Mouse (Mus musculus) liver, postnatal 0 days (tissue): ENCODE results near the gene Sptbn4. TPM values are rescaled to one million over a fixed set of nuclear protein-coding genes. Genes with fewer than 3 reads are reported as not detected.

Experiments
- ATAC-seq: fragments of 200-750 bp; cut with Nextera tagmentation; 2 replicates; pipeline ENCODE4 v1.8.0; 2017; ENCODE audit warnings: mild to moderate bottlenecking, moderate library complexity
- DNase-seq: peaks from one replicate; pipeline ENCODE4 v3.0.0-alpha.2; 2016
- H3K27ac ChIP-seq: fragments of 300-500 bp; sonication (generic); 2 replicates; pipeline ENCODE4 v1.5.1; 2014; ENCODE audit warnings: antibody characterized with exemption, moderate library complexity, mild to moderate bottlenecking, low read depth
- H3K27me3 ChIP-seq: fragments of 300-500 bp; sonication (generic); 2 replicates; pipeline ENCODE4 v1.6.1; 2014; ENCODE audit warnings: low read length, control low read depth, mixed read lengths; ENCODE audit not compliant: insufficient read depth
- H3K36me3 ChIP-seq: fragments of 300-500 bp; sonication (generic); replicated peaks from 2 replicates; pipeline ENCODE4 v1.6.1; 2014; ENCODE audit warnings: mild to moderate bottlenecking, control low read depth, low read length, moderate library complexity, mixed read lengths; ENCODE audit not compliant: insufficient read depth
- H3K4me1 ChIP-seq: fragments of 300-500 bp; sonication (generic); 2 replicates; pipeline ENCODE4 v1.6.1; 2014; ENCODE audit warnings: antibody characterized with exemption, mild to moderate bottlenecking, control low read depth; ENCODE audit not compliant: insufficient read depth
- H3K4me2 ChIP-seq: fragments of 300-500 bp; sonication (generic); 2 replicates; pipeline ENCODE4 v1.6.1; 2014; ENCODE audit warnings: low read depth, mild to moderate bottlenecking, low read length, moderate library complexity, mixed read lengths
- H3K4me3 ChIP-seq: fragments of 300-500 bp; sonication (generic); 2 replicates; pipeline ENCODE4 v1.5.1; 2014; ENCODE audit warnings: low read depth, low read length
- H3K9ac ChIP-seq: fragments of 300-500 bp; sonication (generic); replicated peaks from 2 replicates; pipeline ENCODE4 v1.6.1; 2014; ENCODE audit warnings: mild to moderate bottlenecking, moderate library complexity
- H3K9me3 ChIP-seq: fragments of 300-500 bp; sonication (generic); 2 replicates; pipeline ENCODE4 v1.6.1; 2016; ENCODE audit warnings: mild to moderate bottlenecking, control low read depth, low read length, mixed read lengths
- CTCF ChIP-seq: sonication (generic); IDR thresholded peaks from 2 replicates; pipeline ENCODE4 v1.5.1; 2016; ENCODE audit warnings: antibody characterized with exemption, low read depth
- EP300 ChIP-seq: IDR thresholded peaks from 2 replicates; pipeline ENCODE4 v1.6.1; 2016; ENCODE audit warnings: antibody characterized with exemption, low read depth, mild to moderate bottlenecking
- WGBS: fragments of 180-500 bp; shearing (Covaris S2); extraction: QIAGEN DNeasy Blood & Tissue Kit; methylation state at CpG from one replicate; pipeline ENCODE4 v1.1.7; 2014; ENCODE audit not compliant: insufficient replicate concordance; 5-methylcytosine and 5-hydroxymethylcytosine counted together
- polyA plus RNA-seq: library from polyadenylated mRNA; unstranded; fragments of >200 nt; fragmentation: Nextera tagmentation; extraction: Ambion mirVana; gene quantifications from 2 replicates; pipeline ENCODE4 v1.2.1, GENCODE M21; 2015

The Sptbn4 gene
- polyA plus RNA-seq, 1 experiment from 2014 or later = 0.02 TPM

DNA sequence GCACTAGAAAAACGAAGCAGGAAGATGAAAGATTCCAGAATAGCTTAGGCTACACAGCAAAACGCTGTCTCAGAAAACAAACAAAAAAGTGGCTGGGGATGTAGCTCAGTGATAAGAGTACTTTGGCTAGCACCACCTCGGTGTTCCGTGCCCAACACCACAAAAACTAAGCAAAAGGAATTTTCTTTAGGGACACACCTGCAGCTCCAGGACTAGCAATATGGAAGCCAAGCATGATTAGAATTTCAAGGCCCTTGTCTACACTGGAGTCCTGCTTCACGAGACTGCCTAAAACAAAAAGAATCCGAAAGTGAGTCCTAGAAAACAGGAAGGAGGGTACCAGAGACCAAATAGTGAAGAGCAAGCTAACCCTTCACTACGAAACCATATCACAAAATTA, 25.1 kb upstream of the Sptbn4 start:
- no peaks in the 10 kb centered on the region for H3K9me3 ChIP-seq
- H3K36me3 ChIP-seq = peaks cover 19% of the 10 kb centered on the region
- peak overlapping the region; percentile 72 for H3K9ac ChIP-seq
- H3K4me1 ChIP-seq = peaks cover 25% of the 10 kb centered on the region
- ATAC-seq = no peak
- peak; percentile 28 for DNase-seq
- WGBS = 7% methylated on average over 7 of the region's 7 CpGs
- H3K27ac ChIP-seq = peak overlapping the region; percentile 99
- peak overlapping the region; percentile 74 for H3K4me2 ChIP-seq
- H3K4me3 ChIP-seq = peak overlapping the region; percentile 92
- TF ChIP-seq EP300 (no peak), CTCF (no peak)
- H3K27me3 ChIP-seq = no peaks in the 10 kb centered on the region

DNA sequence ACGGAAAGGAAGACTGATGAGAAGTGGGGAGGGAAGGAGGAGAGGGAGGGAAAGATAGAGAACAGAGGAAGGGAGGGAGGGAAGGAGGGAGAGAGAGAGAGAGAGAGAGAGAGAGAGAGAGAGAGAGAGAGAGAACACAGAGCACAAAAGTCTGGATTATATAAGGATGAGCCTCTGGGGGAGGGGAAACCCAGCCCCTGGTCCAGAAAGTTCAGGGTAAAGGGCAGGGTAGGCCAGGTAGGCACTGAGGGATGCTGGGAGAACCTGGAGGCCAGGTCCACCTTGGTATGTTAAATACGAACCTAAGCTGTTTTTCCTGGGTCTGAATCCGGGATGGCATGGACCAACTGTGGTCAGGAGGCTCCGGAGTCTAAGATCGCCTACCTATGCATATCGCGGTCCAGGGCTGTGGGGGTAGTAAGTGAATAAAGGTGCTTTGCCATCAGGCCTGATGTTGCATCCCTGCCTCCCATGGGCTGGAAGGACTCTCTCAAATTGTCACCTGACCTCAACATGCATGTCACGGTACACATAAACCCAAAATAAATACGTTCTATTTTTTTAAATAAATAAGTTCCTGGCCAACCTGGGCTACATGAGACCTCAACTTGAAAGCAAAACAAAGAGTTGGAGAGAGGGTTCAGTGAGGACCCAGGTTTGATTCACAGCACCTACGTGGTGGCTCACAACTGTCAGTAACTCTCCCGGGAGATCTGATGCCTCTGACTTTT, 24.1 kb upstream of the Sptbn4 start:
- Histone ChIP-seq H3K4me1 (peaks cover 21% of the 10 kb centered on the region), H3K4me2 (no peak overlapping the region), H3K4me3 (no peak overlapping the region), H3K27me3 (no peaks in the 10 kb centered on the region), H3K36me3 (peaks cover 13% of the 10 kb centered on the region), H3K27ac (0 out of 2 replicates have a peak overlapping the region, but pooled peaks have one; percentile 99), H3K9me3 (no peaks in the 10 kb centered on the region), H3K9ac (no peak overlapping the region)
- 89% methylated on average over 11 of the region's 11 CpGs for WGBS
- no peak for DNase-seq
- TF ChIP-seq EP300 (no peak), CTCF (no peak)
- no peak for ATAC-seq

DNA sequence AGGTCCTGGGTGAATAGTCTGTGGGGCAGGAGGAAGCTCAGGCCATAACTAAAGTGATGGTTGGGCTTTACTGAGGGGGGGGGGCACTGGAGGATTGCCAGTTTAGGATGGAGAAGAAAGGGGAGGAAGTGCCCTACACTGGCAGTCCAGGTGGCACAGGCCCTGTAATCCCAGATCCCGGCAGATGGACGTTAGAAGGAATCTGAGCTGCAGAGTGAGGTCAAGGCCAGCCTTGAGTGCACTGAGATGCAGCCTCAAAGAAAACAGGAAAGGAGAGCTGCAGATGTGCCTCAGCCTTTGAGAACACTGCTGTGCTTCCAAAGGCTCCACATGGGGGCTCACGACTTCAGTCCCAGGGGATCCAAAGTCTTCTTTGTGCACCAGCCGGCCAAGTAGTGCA, 20.2 kb upstream of the Sptbn4 start:
- Histone ChIP-seq H3K9ac (no peak overlapping the region), H3K27ac (no peak overlapping the region), H3K4me1 (0 out of 2 replicates have a peak, but pooled peaks cover 7% of the 10 kb centered on the region), H3K4me3 (no peak overlapping the region), H3K9me3 (no peaks in the 10 kb centered on the region), H3K27me3 (no peaks in the 10 kb centered on the region), H3K4me2 (no peak overlapping the region), H3K36me3 (peaks cover 26% of the 10 kb centered on the region)
- 50% methylated on average over 4 of the region's 4 CpGs for WGBS
- no peak for DNase-seq
- TF ChIP-seq EP300 = no peak
- TF ChIP-seq CTCF = no peak
- ATAC-seq = peak; percentile 35; the same call in 1 of the 2 replicates

DNA sequence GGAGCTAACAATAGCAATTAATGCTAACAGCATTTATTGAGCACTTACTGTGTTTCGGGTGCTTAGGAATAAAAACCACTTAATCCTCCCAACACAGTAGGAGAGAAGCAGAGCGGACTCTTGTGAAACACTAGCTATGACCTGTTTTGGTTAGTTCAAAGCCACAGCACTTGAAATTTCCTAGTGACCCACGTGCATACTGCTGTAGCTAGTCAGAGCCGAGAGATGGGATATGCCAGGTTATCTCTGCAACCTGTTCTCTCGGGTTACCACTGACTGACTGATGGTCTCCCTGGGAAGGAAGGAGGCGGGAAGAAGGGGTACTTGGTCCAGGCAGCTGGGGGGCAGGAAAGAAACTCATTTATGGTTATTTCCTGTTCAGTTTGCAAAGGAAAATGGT, 13.0 kb upstream of the Sptbn4 start:
- no peak overlapping the region for H3K9ac ChIP-seq
- TF ChIP-seq EP300 (no peak), CTCF (no peak)
- no peaks in the 10 kb centered on the region for H3K9me3 ChIP-seq
- 58% methylated on average over 6 of the region's 6 CpGs for WGBS
- ATAC-seq (no peak), DNase-seq (no peak)
- H3K27me3 ChIP-seq = no peaks in the 10 kb centered on the region
- no peak overlapping the region for H3K27ac ChIP-seq
- H3K4me2 ChIP-seq = no peak overlapping the region
- no peak overlapping the region for H3K4me3 ChIP-seq
- peaks cover 5% of the 10 kb centered on the region for H3K4me1 ChIP-seq
- H3K36me3 ChIP-seq = peaks cover 64% of the 10 kb centered on the region

DNA sequence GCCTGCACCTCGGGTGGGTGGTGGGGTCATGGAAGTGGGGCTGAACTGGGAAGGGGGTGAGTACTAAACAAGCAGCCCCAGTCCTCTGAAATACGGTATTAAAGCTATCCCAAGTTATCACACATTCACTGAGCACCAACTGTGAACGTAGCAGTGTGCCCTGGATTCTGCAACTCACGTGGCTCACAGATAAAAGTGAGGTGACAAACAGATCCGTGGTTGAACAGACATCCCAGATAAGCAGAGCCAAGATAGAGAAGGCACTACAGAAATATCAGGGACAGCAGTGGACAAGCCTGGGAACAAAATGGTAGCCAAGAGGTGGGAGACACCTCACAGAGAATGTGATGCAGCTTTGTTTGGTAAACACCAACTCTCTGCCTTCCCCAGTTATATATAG, 12.2 kb upstream of the Sptbn4 start:
- Histone ChIP-seq H3K36me3 (peaks cover 61% of the 10 kb centered on the region), H3K27me3 (no peaks in the 10 kb centered on the region)

DNA sequence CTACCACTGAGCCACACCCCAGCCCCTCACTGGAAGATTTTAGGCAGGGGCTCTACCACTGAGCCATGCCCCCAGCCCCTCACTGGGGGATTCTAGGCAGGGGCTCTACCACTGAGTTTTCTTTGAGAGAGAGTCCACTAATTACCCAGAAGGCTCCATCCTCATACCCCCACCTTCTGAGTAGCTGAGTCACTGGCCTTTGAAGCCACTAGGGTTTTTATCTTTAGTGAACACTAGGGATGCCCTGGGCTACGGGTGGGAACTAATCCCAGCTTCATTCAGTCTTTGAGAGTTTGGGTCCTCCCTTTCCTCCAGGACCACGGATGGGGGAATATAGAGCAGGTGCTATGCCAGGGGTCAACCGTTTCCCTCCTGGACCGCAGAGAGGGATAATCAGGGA, 11.1 kb upstream of the Sptbn4 start:
- DNase-seq (no peak), ATAC-seq (peak; percentile 44; the same call in 1 of the 2 replicates)
- Histone ChIP-seq H3K4me3 (no peak overlapping the region), H3K27me3 (no peaks in the 10 kb centered on the region), H3K4me1 (peaks cover 19% of the 10 kb centered on the region), H3K4me2 (no peak overlapping the region), H3K9me3 (no peaks in the 10 kb centered on the region), H3K9ac (no peak overlapping the region; the same call in 1 of the 2 replicates), H3K27ac (peak overlapping the region; percentile 46), H3K36me3 (peaks cover 52% of the 10 kb centered on the region)
- no peak for TF ChIP-seq CTCF
- no peak for TF ChIP-seq EP300
- WGBS = 76% methylated on average over 4 of the region's 4 CpGs

More for the DNA sequence above, 12.2 kb upstream of the Sptbn4 start:
- H3K9me3 ChIP-seq = no peaks in the 10 kb centered on the region
- no peak overlapping the region for H3K9ac ChIP-seq
- no peak overlapping the region for H3K4me2 ChIP-seq
- 0 out of 2 replicates have a peak, but pooled peaks have one; percentile 11 for ATAC-seq
- no peak overlapping the region for H3K4me3 ChIP-seq
- 64% methylated on average over 5 of the region's 5 CpGs for WGBS
- H3K4me1 ChIP-seq = peaks cover 11% of the 10 kb centered on the region
- H3K27ac ChIP-seq = no peak overlapping the region
- TF ChIP-seq EP300 (peak; percentile 42; the same call in 1 of the 2 replicates), CTCF (no peak)
- no peak for DNase-seq
